Mouse (Mus musculus) bone marrow macrophage, adult 2 months (primary cell): ENCODE results near the gene Lrp1. TPM values are rescaled to one million over a fixed set of nuclear protein-coding genes. Genes with fewer than 3 reads are reported as not detected.

Source experiments
- H3K27ac ChIP-seq: 2 replicates; pipeline ENCODE4 v1.5.1; 2012; ENCODE audit warnings: low read depth, low read length; ENCODE audit not compliant: insufficient read depth
- H3K4me1 ChIP-seq: 2 replicates; pipeline ENCODE4 v1.6.1; 2012; ENCODE audit warnings: low read length; ENCODE audit not compliant: control insufficient read depth, insufficient read depth
- H3K4me3 ChIP-seq: 2 replicates; pipeline ENCODE4 v1.5.1; 2012; ENCODE audit warnings: mild to moderate bottlenecking, low read length, moderate library complexity; ENCODE audit not compliant: insufficient read depth
- CTCF ChIP-seq: IDR thresholded peaks from 2 replicates; pipeline ENCODE4 v1.5.1; 2012; ENCODE audit warnings: low read depth, mild to moderate bottlenecking, low read length, moderate library complexity
- POLR2A ChIP-seq: IDR thresholded peaks from 2 replicates; pipeline ENCODE4 v1.6.1; 2012; ENCODE audit warnings: mild to moderate bottlenecking, low read depth, low read length, borderline replicate concordance
- polyA plus RNA-seq: library from polyadenylated mRNA; stranded (reverse); fragments of >200 nt; gene quantifications from 2 replicates; pipeline ENCODE4 v1.2.4, GENCODE M21; 2012; ENCODE audit not compliant: missing spikeins, insufficient read depth, insufficient read length

Gene Lrp1
- polyA plus RNA-seq, 1 experiment, result 418 TPM

DNA sequence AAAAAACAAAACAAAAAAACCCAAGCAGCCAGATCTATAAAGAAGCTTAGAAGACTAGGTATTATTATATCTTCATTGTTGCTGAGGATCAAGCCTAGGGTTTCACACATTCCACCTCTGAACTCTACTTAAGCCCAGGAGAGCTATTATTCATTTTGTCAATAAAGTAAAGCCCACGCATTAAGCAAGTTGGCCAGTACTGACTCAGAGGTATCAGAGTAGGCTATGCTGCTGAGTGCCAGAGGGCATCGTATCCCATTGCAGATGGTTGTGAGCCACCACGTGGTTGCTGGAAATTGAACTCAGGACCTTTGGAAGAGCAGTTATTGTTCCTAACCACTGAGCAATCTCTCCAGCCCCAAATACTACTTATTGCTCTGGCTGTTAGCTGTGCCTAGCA, 77.0 kb downstream of the Lrp1 start:
- Histone ChIP-seq H3K4me3 (no peak overlapping the region), H3K4me1 (no peaks in the 10 kb centered on the region), H3K27ac (no peak overlapping the region)
- no peak for TF ChIP-seq POLR2A
- TF ChIP-seq CTCF, result no peak

- TF ChIP-seq POLR2A (no peak), CTCF (no peak)
Measured at GRCm38 (mm10) chr10:127542720-127543119, 78.2 kb downstream of the Lrp1 start.

DNA sequence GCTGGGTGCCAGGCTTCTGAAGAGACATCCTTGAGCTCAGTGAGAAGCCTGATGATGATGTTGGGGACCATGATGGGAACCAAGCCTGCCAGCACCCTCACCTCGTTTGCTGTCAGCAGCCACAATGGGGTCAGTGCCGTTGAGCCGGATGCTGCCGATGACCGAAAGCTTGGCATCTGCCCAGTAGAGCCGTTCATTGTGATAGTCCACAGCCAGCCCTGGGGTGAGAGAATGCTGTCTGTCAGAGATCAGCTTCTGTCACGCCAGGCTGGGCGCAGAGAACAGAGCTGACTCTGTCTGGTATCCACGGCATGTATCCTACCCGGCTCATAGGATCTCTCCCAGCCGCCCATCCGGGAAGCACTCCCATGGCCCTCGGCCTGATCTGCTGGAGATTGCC, 78.9 kb downstream of the Lrp1 start:
- Histone ChIP-seq H3K4me3 (no peak overlapping the region), H3K27ac (no peak overlapping the region), H3K4me1 (no peaks in the 10 kb centered on the region)
- no peak for TF ChIP-seq CTCF
- TF ChIP-seq POLR2A, result no peak

More at GRCm38 (mm10) chr10:127542720-127543119, 78.2 kb downstream of the Lrp1 start:
- Histone ChIP-seq H3K27ac (no peak overlapping the region), H3K4me3 (no peak overlapping the region), H3K4me1 (no peaks in the 10 kb centered on the region)

- TF ChIP-seq CTCF (no peak), POLR2A (no peak)
- no peaks in the 10 kb centered on the region for H3K4me1 ChIP-seq
Measured at GRCm38 (mm10) chr10:127541510-127541909, 79.4 kb downstream of the Lrp1 start.

GRCm38 (mm10) chr10:127537854-127538583, 82.9 kb downstream of the Lrp1 start:
- Histone ChIP-seq H3K4me1 (no peaks in the 10 kb centered on the region), H3K4me3 (no peak overlapping the region), H3K27ac (no peak overlapping the region)
- TF ChIP-seq CTCF, result peak; percentile 73
- TF ChIP-seq POLR2A, result no peak

More at GRCm38 (mm10) chr10:127541510-127541909, 79.4 kb downstream of the Lrp1 start:
- H3K27ac ChIP-seq, result no peak overlapping the region
- no peak overlapping the region for H3K4me3 ChIP-seq

DNA sequence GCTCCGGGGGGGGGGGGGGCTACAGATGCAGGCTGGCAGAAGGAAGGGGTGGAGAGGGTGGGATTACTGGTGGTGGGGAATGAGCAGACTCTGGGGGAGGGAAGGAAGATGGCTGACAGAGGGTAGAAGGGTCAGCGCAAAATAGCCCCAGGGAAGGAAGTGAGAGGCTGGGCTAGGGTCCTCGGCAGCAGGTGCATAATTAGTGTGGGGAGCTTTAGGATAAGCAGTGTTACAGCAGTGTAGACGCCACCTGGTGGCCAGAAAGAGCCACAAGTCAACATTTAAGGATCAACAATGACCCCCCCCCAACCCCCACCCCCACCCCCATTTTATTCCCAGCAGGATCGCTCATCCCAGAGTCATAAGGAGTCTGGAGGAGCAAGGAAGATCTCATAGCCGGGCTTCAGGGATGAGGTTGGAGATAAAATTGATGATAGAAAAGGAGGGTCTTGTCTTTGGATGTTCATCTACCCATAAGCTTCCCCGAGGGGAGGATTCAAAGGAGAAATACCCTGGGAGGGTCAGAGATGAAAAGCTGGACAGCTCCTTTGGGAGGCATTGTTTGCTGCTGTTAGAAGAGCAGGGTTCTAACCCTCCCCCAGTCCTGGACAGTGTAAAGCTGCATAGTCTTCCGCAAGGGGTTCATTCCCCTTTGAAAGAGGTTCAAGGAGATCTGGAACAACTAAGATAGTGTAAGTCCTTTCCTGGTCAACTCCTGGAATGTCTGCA, 84.2 kb downstream of the Lrp1 start:
- TF ChIP-seq CTCF (peak; percentile 70), POLR2A (no peak)
- Histone ChIP-seq H3K4me1 (no peaks in the 10 kb centered on the region), H3K27ac (no peak overlapping the region), H3K4me3 (no peak overlapping the region)

GRCm38 (mm10) chr10:127534929-127535384, 86.0 kb downstream of the Lrp1 start:
- no peak for TF ChIP-seq CTCF
- Histone ChIP-seq H3K4me3 (no peak overlapping the region), H3K27ac (no peak overlapping the region), H3K4me1 (no peaks in the 10 kb centered on the region)

- no peak within 1 kb of the TSS for H3K27ac ChIP-seq
- H3K4me3 ChIP-seq, result peak within 1 kb of the TSS; percentile 30
- H3K4me1 ChIP-seq, result no peaks in the 10 kb centered on the region
- TF ChIP-seq POLR2A (no peak), CTCF (no peak)
Measured at GRCm38 (mm10) chr10:127534036-127534928, 86.7 kb downstream of the Lrp1 start, which contains the start of gene Nxph4. TSS of gene Nxph4 (minus strand) at chr10:127534559.

GRCm38 (mm10) chr10:127531548-127531947, 89.4 kb downstream of the Lrp1 start:
- TF ChIP-seq POLR2A (no peak), CTCF (no peak)
- no peak overlapping the region for H3K4me3 ChIP-seq
- H3K4me1 ChIP-seq, result peaks cover under 1% of the 10 kb centered on the region; the same call in 1 of the 2 replicates
- H3K27ac ChIP-seq, result no peak overlapping the region
